8 mouse cellular contexts compared by ENCODE assay signal in the genomic region with DNA sequence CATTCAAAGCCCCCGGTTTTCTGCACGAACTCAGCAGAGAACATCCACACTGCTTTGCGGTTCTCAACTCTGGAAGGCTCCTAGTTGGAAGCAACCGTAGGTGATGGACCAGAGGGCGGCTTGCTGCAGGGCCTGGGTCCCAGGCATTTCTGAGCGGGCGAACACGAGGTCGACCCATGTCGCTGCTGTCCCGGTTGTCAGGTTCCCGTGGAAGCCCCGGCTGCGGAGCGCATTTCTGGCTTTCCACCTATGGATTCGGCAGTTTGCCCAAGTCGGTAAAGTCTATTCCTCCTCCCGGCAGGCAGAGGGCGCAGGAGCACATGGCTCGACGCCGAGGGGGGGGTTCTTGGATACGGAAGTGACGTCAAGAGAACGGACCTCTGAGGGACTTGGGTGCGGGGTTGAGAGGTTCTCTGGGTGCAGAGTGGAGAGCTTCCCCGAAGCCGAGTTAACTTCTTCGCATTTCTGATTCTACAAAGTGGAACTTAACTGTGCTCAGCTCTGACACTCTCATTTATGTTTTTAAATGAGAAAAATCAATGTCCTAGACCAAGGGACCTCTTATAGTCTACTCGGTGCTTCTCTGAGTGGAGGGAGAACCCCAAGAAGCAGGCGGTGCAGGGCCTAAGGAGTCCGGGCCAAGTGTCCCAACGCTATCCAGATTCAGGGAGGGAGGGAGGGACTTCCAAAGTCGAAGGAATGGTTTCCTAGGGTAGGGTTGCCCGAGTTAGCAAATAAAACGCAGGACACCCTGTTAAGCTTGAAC. TPM values are rescaled to one million over a fixed set of nuclear protein-coding genes. Genes with fewer than 3 reads are reported as not detected.
DNase-seq lines count a peak whose midpoint lies in the region; ATAC-seq lines count a peak whose summit lies in the region.

No protein-coding gene starts in this region.

- no peaks in the 10 kb centered on the region for H3K9me3 ChIP-seq in heart, embryonic 14.5 days (ENCODE audit: control insufficient read depth, low read length)
- no peaks in the 10 kb centered on the region for H3K9me3 ChIP-seq in liver, embryonic 12.5 days (replicated peaks)
- H3K9me3 ChIP-seq in stomach, embryonic 16.5 days (replicated peaks; ENCODE audit: control insufficient read depth, low read length) = no peaks in the 10 kb centered on the region

- 14% methylated on average over 36 of the region's 36 CpGs for WGBS in heart, embryonic 14.5 days
- WGBS in liver, embryonic 12.5 days (ENCODE audit: insufficient replicate concordance) = 14% methylated on average over 36 of the region's 36 CpGs
- 11% methylated on average over 36 of the region's 36 CpGs for WGBS in stomach, embryonic 16.5 days

- H3K4me1 ChIP-seq in heart, embryonic 14.5 days (ENCODE audit: control insufficient read depth in 2 of 2, insufficient read depth in 2 of 2, low read length in 2 of 2) = peaks cover 2 to 4% of the 10 kb centered on the region in 2 experiments; a peak in 2 of 4 replicates
- peaks cover 10% of the 10 kb centered on the region for H3K4me1 ChIP-seq in liver, embryonic 12.5 days
- no peaks in the 10 kb centered on the region for H3K4me1 ChIP-seq in stomach, embryonic 16.5 days (ENCODE audit: control insufficient read depth, insufficient read depth, low read length)

- H3K27ac ChIP-seq in heart, embryonic 14.5 days (replicated peaks in 1 of 2; ENCODE audit: control insufficient read depth in 1 of 2, insufficient read depth in 1 of 2, low read depth in 2 of 2, low read length in 2 of 2) = no peak overlapping the region
- H3K27ac ChIP-seq in liver, embryonic 12.5 days = no peak overlapping the region
- no peak overlapping the region for H3K27ac ChIP-seq in stomach, embryonic 16.5 days (ENCODE audit: low read length)

- DNase-seq in B cell, adult 2 months = peak; percentile 79
- peak; percentile 96 for DNase-seq in brain, adult 2 months (ENCODE audit: low read depth, low spot score)
- peak; percentile 33 for DNase-seq in fibroblast of lung, adult 2 months (ENCODE audit: low read depth)
- DNase-seq in kidney, postnatal 14 days = peak; percentile 85
- DNase-seq in naive thymus-derived CD4-positive, alpha-beta T cell, adult 2 months (ENCODE audit: low read depth) = peak; percentile 89

- H3K4me2 ChIP-seq in heart, embryonic 14.5 days (ENCODE audit: low read length) = peak overlapping the region; percentile 72
- peak overlapping the region; percentile 63 for H3K4me2 ChIP-seq in liver, embryonic 12.5 days
- peak overlapping the region; percentile 61 for H3K4me2 ChIP-seq in stomach, embryonic 16.5 days (ENCODE audit: low read depth, low read length)

- H3K27me3 ChIP-seq in heart, embryonic 14.5 days (ENCODE audit: control insufficient read depth, insufficient read depth, low read length) = no peaks in the 10 kb centered on the region
- peaks cover 49% of the 10 kb centered on the region for H3K27me3 ChIP-seq in liver, embryonic 12.5 days (replicated peaks)
- H3K27me3 ChIP-seq in stomach, embryonic 16.5 days (ENCODE audit: control insufficient read depth, insufficient read depth, low read length) = no peaks in the 10 kb centered on the region

- peak overlapping the region; percentile 34 to 39 for H3K4me3 ChIP-seq in heart, embryonic 14.5 days (ENCODE audit: control insufficient read depth in 1 of 2, insufficient read depth in 1 of 2, low read depth in 1 of 2, low read length in 2 of 2)
- peak overlapping the region; percentile 24 for H3K4me3 ChIP-seq in liver, embryonic 12.5 days
- peak overlapping the region; percentile 36 for H3K4me3 ChIP-seq in stomach, embryonic 16.5 days (replicated peaks; ENCODE audit: low read length)

- peak; percentile 29; the same call in 1 of the 2 replicates for ATAC-seq in heart, embryonic 14.5 days (ENCODE audit: insufficient number of reproducible peaks, insufficient read depth, low FRiP score, low read depth)
- no peak for ATAC-seq in liver, embryonic 12.5 days
- peak; percentile 79; the same call in 1 of the 2 replicates for ATAC-seq in stomach, embryonic 16.5 days (ENCODE audit: insufficient read depth, low FRiP score)

- H3K36me3 ChIP-seq in heart, embryonic 14.5 days (ENCODE audit: control insufficient read depth, insufficient read depth, low read length) = no peaks in the 10 kb centered on the region
- no peaks in the 10 kb centered on the region for H3K36me3 ChIP-seq in liver, embryonic 12.5 days
- no peaks in the 10 kb centered on the region for H3K36me3 ChIP-seq in stomach, embryonic 16.5 days (ENCODE audit: control insufficient read depth, insufficient read depth, low read length)

- H3K9ac ChIP-seq in heart, embryonic 14.5 days (ENCODE audit: low read length) = peak overlapping the region; percentile 53
- H3K9ac ChIP-seq in liver, embryonic 12.5 days = no peak overlapping the region
- peak overlapping the region; percentile 63 for H3K9ac ChIP-seq in stomach, embryonic 16.5 days (ENCODE audit: low read length)

RNA-seq across cellular contexts. Expression of a gene that starts 37.2 kb away (rescaled TPM):
- polyA plus RNA-seq in heart, embryonic 14.5 days (2014; fragmentation: Nextera tagmentation; extraction: Ambion mirVana) = 6.2 and 7.4 TPM in 2 replicates
- polyA plus RNA-seq in liver, embryonic 12.5 days (2016; fragmentation: Nextera tagmentation; extraction: Ambion mirVana) = 2.0 and 2.5 TPM in 2 replicates
- polyA plus RNA-seq in stomach, embryonic 16.5 days (2015; fragmentation: Nextera tagmentation; extraction: Ambion mirVana) = 14.3 and 15.0 TPM in 2 replicates

RNA-seq across cellular contexts. Expression of a gene that starts 41.6 kb away (rescaled TPM):
- 3.5 and 3.6 TPM in 2 replicates for polyA plus RNA-seq in heart, embryonic 14.5 days (2014; fragmentation: Nextera tagmentation; extraction: Ambion mirVana)
- polyA plus RNA-seq in liver, embryonic 12.5 days (2016; fragmentation: Nextera tagmentation; extraction: Ambion mirVana) = 1.3 and 1.8 TPM in 2 replicates
- 2.0 and 2.8 TPM in 2 replicates for polyA plus RNA-seq in stomach, embryonic 16.5 days (2015; fragmentation: Nextera tagmentation; extraction: Ambion mirVana)

Comparison
In these comparisons a context has a peak if more than half of its experiments do, and no peak if none do; other contexts are left out.
1. DNase-seq: peak in every context shown above with its lines; median percentile 96 in brain, adult 2 months; 89 in naive thymus-derived CD4-positive, alpha-beta T cell, adult 2 months; 85 in kidney, postnatal 14 days; 79 in B cell, adult 2 months; 33 in fibroblast of lung, adult 2 months.